Mouse (Mus musculus): ENCODE data around the gene Col11a1.

DNA sequence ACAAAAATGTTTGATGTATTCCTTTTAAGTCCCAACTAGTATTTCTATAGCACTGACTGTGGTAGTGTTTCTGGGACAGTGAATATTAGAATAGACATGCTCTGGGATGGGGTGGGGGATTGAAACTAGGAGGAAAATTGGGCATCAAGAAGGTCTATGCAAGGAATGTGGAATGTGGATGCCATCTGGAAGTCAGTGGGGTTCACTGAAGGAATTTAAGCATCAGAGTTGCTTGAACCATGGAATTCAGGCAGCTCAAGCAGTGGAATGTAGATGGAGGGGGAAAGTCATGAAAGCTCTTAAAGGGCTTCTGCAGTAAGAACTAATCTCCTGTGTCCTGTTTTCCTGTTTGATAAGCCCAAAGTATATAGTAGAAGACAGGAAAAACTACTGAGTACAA is 22.1 kb downstream of the Col11a1 start:
- no peak for TF ChIP-seq CTCF (IDR thresholded peaks at IDR 0.05; ENCODE audit: low read depth)
- no peak for TF ChIP-seq EP300 (optimal IDR thresholded peaks at IDR 0.05)
